Mouse (Mus musculus): ENCODE measurements around the gene Dnajc5. TPM values are rescaled to one million over a fixed set of nuclear protein-coding genes. Genes with fewer than 3 reads are reported as not detected.

The Dnajc5 gene
- 80.4 and 84.2 TPM in 2 replicates for polyA plus RNA-seq (2014; fragmentation: Nextera tagmentation; extraction: Ambion mirVana)

- WGBS = under 1% methylated on average over 67 of the region's 74 CpGs
- Histone ChIP-seq H3K9me3 (ENCODE audit: control insufficient read depth, low read length) (no peaks in the 10 kb centered on the region), H3K9ac (ENCODE audit: low read depth, low read length) (peak within 1 kb of the TSS; percentile 94), H3K4me1 (ENCODE audit: control insufficient read depth, insufficient read depth, low read length) (peaks cover 14% of the 10 kb centered on the region), H3K4me2 (ENCODE audit: low read depth, low read length) (peak within 1 kb of the TSS; percentile 62), H3K36me3 (ENCODE audit: control insufficient read depth, insufficient read depth, low read length) (peaks cover 31% of the 10 kb centered on the region), H3K27me3 (replicated peaks; ENCODE audit: control insufficient read depth, insufficient read depth, low read length) (no peaks in the 10 kb centered on the region), H3K4me3 (ENCODE audit: low read depth, low read length) (peak within 1 kb of the TSS; percentile 94), H3K27ac (replicated peaks; ENCODE audit: low read depth, low read length) (peak within 1 kb of the TSS; percentile 97)
- DNase-seq (ENCODE audit: low spot score) (peak; percentile 99), ATAC-seq (ENCODE audit: low read depth) (peak; percentile 99)
These were observed at the start of gene Dnajc5 for GRCm38 (mm10) chr2:181520118-181520935. TSS of gene Dnajc5 (plus strand) at chr2:181520485.

- Histone ChIP-seq H3K9ac (ENCODE audit: low read depth, low read length) (no peak overlapping the region), H3K27me3 (replicated peaks; ENCODE audit: control insufficient read depth, insufficient read depth, low read length) (no peaks in the 10 kb centered on the region), H3K9me3 (ENCODE audit: control insufficient read depth, low read length) (no peaks in the 10 kb centered on the region), H3K36me3 (ENCODE audit: control insufficient read depth, insufficient read depth, low read length) (no peaks in the 10 kb centered on the region), H3K4me2 (ENCODE audit: low read depth, low read length) (no peak overlapping the region), H3K27ac (replicated peaks; ENCODE audit: low read depth, low read length) (no peak overlapping the region), H3K4me3 (ENCODE audit: low read depth, low read length) (no peak overlapping the region), H3K4me1 (ENCODE audit: control insufficient read depth, insufficient read depth, low read length) (no peaks in the 10 kb centered on the region)
- WGBS = 47% methylated on average over 5 of the region's 5 CpGs
- DNase-seq (ENCODE audit: low spot score) (no peak), ATAC-seq (ENCODE audit: low read depth) (0 out of 2 replicates have a peak, but pooled peaks have one; percentile 41)
These were observed 49.0 kb upstream of the Dnajc5 start for GRCm38 (mm10) chr2:181471246-181471645.

DNA sequence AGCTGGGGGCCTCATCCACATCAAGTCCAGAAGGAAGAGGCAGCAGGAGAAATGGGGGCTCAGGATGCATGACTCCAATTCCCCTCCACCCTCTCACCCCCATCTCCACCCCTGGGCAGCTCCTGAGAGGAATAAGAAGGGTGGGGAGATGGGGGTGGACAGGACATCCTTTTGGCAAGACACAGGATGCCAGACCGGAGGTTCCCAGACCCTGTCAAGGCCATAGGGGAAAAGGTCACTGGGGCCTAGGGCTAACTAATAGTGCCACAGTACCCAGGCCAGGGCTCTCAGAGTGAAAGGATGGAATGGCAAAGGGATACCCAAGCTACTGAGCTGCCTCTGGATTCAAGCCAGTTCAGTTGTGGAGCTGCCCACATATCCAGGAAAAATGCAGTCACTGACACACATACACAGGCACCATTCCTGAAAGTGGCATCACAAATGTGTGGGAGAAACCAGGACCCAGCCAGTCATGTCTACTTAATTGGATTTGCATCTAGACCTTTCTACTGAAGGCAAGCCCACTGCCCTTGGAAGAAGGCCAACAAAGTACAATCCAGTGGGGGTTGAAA, 47.9 kb upstream of the Dnajc5 start:
- H3K9ac ChIP-seq (ENCODE audit: low read depth, low read length) = no peak overlapping the region
- no peak for DNase-seq (ENCODE audit: low spot score)

DNA sequence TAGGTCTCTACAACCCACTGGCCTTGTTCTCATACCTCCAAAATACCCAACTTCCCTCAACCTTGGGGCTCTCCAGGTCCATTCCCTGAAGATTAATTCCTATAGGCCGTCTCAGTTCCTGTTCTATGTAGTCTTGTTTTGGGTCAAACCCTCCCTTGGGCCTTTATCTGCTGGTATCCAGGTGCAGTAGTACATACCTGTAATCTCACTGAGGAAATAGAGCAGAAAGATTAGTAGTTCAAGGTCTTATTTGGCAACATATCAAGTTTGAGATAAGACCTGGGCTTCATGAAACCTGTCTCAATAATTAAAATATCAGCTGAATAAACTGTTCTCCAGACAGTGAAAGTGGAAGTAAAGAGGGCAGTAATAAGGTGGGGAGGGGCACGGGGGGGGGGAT, 37.2 kb upstream of the Dnajc5 start:
- ATAC-seq (ENCODE audit: low read depth) (no peak), DNase-seq (ENCODE audit: low spot score) (no peak)
- Histone ChIP-seq H3K4me2 (ENCODE audit: low read depth, low read length) (no peak overlapping the region), H3K4me1 (ENCODE audit: control insufficient read depth, insufficient read depth, low read length) (0 out of 2 replicates have a peak, but pooled peaks cover 3% of the 10 kb centered on the region), H3K36me3 (ENCODE audit: control insufficient read depth, insufficient read depth, low read length) (no peaks in the 10 kb centered on the region), H3K9ac (ENCODE audit: low read depth, low read length) (peak overlapping the region; percentile 27; the same call in 1 of the 2 replicates), H3K27me3 (replicated peaks; ENCODE audit: control insufficient read depth, insufficient read depth, low read length) (no peaks in the 10 kb centered on the region), H3K27ac (replicated peaks; ENCODE audit: low read depth, low read length) (no peak overlapping the region), H3K4me3 (ENCODE audit: low read depth, low read length) (no peak overlapping the region), H3K9me3 (ENCODE audit: control insufficient read depth, low read length) (no peaks in the 10 kb centered on the region)
- 39% methylated on average over 2 of the region's 2 CpGs for whole genome bisulfite sequencing

More for the DNA sequence above, 47.9 kb upstream of the Dnajc5 start:
- Histone ChIP-seq H3K4me1 (ENCODE audit: control insufficient read depth, insufficient read depth, low read length) (no peaks in the 10 kb centered on the region), H3K27ac (replicated peaks; ENCODE audit: low read depth, low read length) (no peak overlapping the region), H3K36me3 (ENCODE audit: control insufficient read depth, insufficient read depth, low read length) (no peaks in the 10 kb centered on the region), H3K4me2 (ENCODE audit: low read depth, low read length) (no peak overlapping the region), H3K9me3 (ENCODE audit: control insufficient read depth, low read length) (no peaks in the 10 kb centered on the region), H3K27me3 (replicated peaks; ENCODE audit: control insufficient read depth, insufficient read depth, low read length) (no peaks in the 10 kb centered on the region), H3K4me3 (ENCODE audit: low read depth, low read length) (no peak overlapping the region)
- WGBS = 67% methylated on average over 1 of the region's 1 CpGs
- no peak for ATAC-seq (ENCODE audit: low read depth)

GRCm38 (mm10) chr2:181483562-181484318, 36.5 kb upstream of the Dnajc5 start:
- 29% methylated on average over 6 of the region's 7 CpGs for whole genome bisulfite sequencing
- Histone ChIP-seq H3K36me3 (ENCODE audit: control insufficient read depth, insufficient read depth, low read length) (no peaks in the 10 kb centered on the region), H3K9ac (ENCODE audit: low read depth, low read length) (peak overlapping the region; percentile 27; the same call in 1 of the 2 replicates), H3K4me2 (ENCODE audit: low read depth, low read length) (no peak overlapping the region), H3K27me3 (replicated peaks; ENCODE audit: control insufficient read depth, insufficient read depth, low read length) (no peaks in the 10 kb centered on the region), H3K27ac (replicated peaks; ENCODE audit: low read depth, low read length) (no peak overlapping the region), H3K4me1 (ENCODE audit: control insufficient read depth, insufficient read depth, low read length) (0 out of 2 replicates have a peak, but pooled peaks cover 3% of the 10 kb centered on the region), H3K4me3 (ENCODE audit: low read depth, low read length) (no peak overlapping the region), H3K9me3 (ENCODE audit: control insufficient read depth, low read length) (no peaks in the 10 kb centered on the region)
- DNase-seq (ENCODE audit: low spot score) (no peak), ATAC-seq (ENCODE audit: low read depth) (no peak)

DNA sequence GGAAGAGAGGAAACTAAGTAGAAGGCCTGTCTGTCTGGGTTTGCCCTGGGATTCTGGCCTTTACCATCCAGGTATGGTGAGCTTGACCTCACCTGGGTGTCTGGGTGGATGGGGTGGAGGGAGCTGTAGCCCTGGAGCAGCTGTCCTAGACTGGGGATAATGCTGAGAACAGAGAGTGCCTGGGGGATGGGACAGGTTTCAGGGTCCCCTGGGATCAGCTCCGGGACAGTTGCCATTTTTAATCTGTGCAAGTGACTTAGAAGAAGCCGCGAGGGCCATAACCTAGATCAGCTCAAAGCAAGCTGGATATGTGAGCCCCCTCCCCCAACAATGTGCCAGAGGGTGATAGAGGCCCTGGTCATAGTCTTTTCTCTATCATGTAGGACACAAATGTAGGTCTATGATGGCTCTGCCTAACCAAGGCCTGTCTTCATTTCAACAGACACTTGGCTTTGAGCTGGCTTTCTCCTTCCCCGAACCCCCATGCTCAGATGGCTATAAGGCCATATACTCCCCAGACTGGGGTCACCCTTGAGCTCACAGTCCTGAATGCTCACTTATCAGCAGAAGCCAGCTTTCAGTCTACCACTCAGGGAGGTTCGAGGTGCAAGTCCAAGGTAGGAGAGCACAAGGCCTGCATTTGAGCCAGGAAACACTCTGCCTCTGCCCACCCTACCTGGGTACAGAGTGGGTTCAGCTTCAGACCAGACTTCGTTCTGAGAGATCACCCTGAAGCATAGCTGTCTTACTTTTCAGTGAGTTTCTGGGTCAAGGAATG, 35.6 kb upstream of the Dnajc5 start:
- WGBS = 71% methylated on average over 6 of the region's 6 CpGs
- Histone ChIP-seq H3K27ac (replicated peaks; ENCODE audit: low read depth, low read length) (no peak overlapping the region), H3K4me1 (ENCODE audit: control insufficient read depth, insufficient read depth, low read length) (0 out of 2 replicates have a peak, but pooled peaks cover 3% of the 10 kb centered on the region), H3K27me3 (replicated peaks; ENCODE audit: control insufficient read depth, insufficient read depth, low read length) (no peaks in the 10 kb centered on the region), H3K36me3 (ENCODE audit: control insufficient read depth, insufficient read depth, low read length) (no peaks in the 10 kb centered on the region), H3K9ac (ENCODE audit: low read depth, low read length) (no peak overlapping the region), H3K9me3 (ENCODE audit: control insufficient read depth, low read length) (no peaks in the 10 kb centered on the region), H3K4me3 (ENCODE audit: low read depth, low read length) (no peak overlapping the region), H3K4me2 (ENCODE audit: low read depth, low read length) (no peak overlapping the region)
- ATAC-seq (ENCODE audit: low read depth) = no peak
- no peak for DNase-seq (ENCODE audit: low spot score)

- ATAC-seq (ENCODE audit: low read depth) = no peak
- Histone ChIP-seq H3K36me3 (ENCODE audit: control insufficient read depth, insufficient read depth, low read length) (no peaks in the 10 kb centered on the region), H3K27ac (replicated peaks; ENCODE audit: low read depth, low read length) (no peak overlapping the region), H3K4me3 (ENCODE audit: low read depth, low read length) (no peak overlapping the region), H3K4me2 (ENCODE audit: low read depth, low read length) (no peak overlapping the region), H3K9ac (ENCODE audit: low read depth, low read length) (no peak overlapping the region), H3K27me3 (replicated peaks; ENCODE audit: control insufficient read depth, insufficient read depth, low read length) (no peaks in the 10 kb centered on the region), H3K4me1 (ENCODE audit: control insufficient read depth, insufficient read depth, low read length) (0 out of 2 replicates have a peak, but pooled peaks cover 3% of the 10 kb centered on the region), H3K9me3 (ENCODE audit: control insufficient read depth, low read length) (no peaks in the 10 kb centered on the region)
- 11% methylated on average over 1 of the region's 1 CpGs for WGBS
- DNase-seq (ENCODE audit: low spot score) = no peak
These were observed 34.5 kb upstream of the Dnajc5 start for GRCm38 (mm10) chr2:181485741-181486140.

Measured in embryonic facial prominence, embryonic 14.5 days (tissue).